Mouse (Mus musculus): ENCODE data around the gene Megf8.
A peak's percentile ranks its signal among the peaks of the same experiment; 100 is the strongest.

The Megf8 gene

DNA sequence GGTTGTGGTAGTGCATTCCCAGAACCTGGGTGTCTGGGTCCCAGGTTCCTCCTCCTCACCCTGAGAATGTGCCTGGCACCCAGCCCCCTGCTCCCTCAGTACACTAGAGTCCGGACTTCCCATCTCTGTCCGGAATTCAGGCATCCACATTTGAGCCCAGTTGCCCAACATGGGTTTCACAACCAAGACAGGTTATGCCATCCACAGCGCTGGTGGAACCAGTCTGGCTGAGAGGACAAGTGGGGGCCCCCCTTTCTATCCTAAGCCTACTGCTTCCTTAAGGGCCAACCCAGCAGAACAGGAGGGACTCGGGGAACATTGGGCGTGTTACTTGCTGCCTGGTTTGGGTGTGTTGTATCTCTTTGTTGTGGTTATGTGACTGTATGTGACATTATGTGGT lies 55.5 kb downstream of the Megf8 start:
- no peak for DNase-seq (ENCODE audit: low read depth, low spot score)

DNA sequence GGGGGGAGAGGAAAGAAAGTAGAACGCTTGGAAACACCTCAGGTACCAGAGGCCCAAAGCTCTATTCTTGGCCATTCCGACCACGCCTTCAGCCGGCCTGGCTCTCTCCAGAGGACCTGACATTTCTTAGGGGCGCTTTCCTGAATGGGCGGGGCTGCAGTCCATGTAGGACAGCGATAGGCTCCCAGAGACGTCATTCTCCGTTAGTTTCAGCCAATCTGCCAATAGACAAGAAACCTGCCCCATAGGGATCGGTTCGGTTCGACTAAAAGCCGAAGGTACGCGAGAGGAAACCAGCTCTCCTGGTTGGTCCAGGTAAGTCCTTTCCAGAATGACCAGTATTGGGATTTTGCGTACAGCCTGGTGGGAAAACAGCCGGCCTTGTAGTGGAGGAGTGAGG lies 59.6 kb downstream of the Megf8 start:
- DNase-seq (ENCODE audit: low read depth, low spot score), result no peak
- Histone ChIP-seq H3K36me3 (ENCODE audit: control insufficient read depth, insufficient read depth, low read length, poor library complexity, severe bottlenecking) (no peaks in the 10 kb centered on the region), H3K27me3 (ENCODE audit: control insufficient read depth, insufficient read depth, low read length, poor library complexity, severe bottlenecking) (no peaks in the 10 kb centered on the region)

More for the DNA sequence above, 55.5 kb downstream of the Megf8 start:
- H3K36me3 ChIP-seq (ENCODE audit: control insufficient read depth, insufficient read depth, low read length, poor library complexity, severe bottlenecking), result no peaks in the 10 kb centered on the region
- no peaks in the 10 kb centered on the region for H3K27me3 ChIP-seq (ENCODE audit: control insufficient read depth, insufficient read depth, low read length, poor library complexity, severe bottlenecking)

DNA sequence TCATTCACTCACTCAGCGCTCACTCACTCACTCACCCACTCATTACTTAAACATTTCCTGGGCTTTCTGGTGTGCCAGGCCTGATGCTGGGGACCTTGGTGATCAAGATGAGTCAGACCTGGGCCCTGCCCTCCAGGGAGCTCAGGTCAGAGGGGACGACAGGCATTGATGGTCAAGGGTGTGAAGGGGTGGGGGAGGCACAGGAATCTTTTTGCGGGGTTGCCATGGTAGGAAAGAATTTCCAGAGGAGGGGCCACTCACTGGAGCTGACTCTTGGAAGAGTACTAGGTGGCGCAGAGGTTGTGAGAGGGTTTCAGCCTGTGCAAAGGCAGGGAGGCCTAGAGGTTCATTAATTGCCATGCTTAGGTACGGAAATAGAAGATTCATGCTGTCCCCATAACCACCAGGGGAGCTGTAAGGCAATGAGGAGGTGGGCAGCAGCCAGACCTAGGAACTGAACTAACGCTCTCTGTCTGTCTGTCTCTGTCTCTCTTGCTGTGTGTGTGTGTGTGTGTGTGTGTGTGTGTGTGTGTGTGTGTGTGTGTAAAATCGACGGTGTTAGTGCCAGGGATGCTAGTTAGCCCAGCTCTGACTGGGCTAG lies 60.2 kb downstream of the Megf8 start:
- Histone ChIP-seq H3K36me3 (ENCODE audit: control insufficient read depth, insufficient read depth, low read length, poor library complexity, severe bottlenecking) (no peaks in the 10 kb centered on the region), H3K27me3 (ENCODE audit: control insufficient read depth, insufficient read depth, low read length, poor library complexity, severe bottlenecking) (no peaks in the 10 kb centered on the region)
- DNase-seq (ENCODE audit: low read depth, low spot score), result no peak

DNA sequence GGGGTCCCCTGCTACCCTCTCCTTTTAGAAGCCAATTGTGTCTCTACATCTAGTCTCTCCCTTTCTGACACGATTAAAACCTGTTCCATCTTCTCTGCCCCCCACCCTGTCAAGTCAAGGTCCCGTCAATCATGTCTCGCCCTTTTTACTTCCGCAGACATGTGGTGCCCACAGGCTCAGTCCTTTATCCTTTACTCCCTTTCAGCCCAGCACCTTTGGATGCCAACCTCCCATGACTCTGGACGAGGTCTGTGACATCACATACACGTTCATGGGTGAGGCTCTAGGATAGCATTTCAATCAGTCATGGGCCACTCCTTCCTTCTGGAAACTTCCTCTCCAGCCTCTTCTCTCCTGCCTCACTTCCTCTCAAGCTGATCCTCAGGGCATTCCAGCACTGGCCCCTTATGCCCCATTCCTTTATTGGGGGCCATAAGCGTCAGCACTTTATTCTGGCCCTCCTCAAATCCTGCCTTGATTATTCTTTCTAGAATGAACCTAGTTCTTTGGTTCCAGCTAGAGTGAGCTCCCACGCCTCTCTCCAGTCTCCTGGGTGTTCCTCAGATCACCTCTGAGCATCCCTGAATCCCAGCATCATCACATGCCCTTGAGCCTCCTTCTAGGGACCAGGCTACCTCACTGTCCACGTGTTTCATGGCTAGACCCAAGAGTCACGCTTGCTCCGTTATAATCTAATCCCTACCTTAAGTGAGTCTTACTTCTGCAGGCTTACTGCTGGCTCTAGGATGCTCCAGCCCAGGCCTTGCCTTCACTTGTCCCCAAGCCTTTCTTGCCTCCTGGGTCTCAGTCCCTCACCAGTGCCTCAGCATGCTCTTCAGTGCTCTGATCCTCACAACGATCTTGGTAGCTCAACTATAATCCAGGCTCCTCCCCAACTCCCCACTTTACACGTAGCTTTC lies 61.5 kb downstream of the Megf8 start:
- no peak for DNase-seq (ENCODE audit: low read depth, low spot score)
- no peaks in the 10 kb centered on the region for H3K27me3 ChIP-seq (ENCODE audit: control insufficient read depth, insufficient read depth, low read length, poor library complexity, severe bottlenecking)
- no peaks in the 10 kb centered on the region for H3K36me3 ChIP-seq (ENCODE audit: control insufficient read depth, insufficient read depth, low read length, poor library complexity, severe bottlenecking)

DNA sequence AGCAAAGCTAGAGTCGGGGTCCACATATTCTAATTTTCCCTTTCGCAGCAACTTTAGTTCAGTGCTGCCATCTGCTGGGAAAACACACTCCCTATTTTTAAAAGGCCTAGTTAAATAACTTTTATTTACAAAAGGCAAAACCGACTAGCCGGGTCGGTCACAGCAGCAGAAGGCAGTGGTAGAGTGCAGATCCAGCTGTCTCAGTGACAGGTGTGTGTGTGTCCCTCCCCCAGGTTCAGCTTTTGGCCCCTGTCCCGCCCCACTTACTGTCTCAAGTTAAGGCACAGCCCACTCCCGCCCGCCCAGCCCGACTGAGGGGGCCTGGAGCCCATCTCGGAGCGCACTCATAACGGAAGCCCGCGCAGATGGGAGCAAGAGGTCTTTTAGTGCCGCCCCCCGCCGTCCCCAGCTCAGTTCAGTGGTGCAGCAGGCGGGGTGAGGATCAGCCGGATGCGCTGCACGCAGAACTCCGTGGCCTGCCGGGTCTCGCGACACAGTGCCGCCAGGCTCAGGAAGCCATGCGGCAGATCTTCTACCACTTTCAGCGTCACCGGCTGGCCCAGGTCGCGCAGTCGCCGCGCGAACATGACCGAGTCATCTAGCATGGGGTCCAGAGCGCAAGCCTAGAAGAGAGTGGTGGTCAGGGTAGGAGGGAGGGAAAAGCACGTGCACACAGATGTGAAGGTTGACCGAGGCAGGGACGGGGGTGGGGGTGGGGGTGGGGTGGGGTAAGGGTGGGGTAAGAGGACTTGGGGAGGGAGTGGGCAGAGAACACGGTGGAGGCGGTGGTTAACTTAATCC lies 62.8 kb downstream of the Megf8 start:
- peak; percentile 69 for DNase-seq (ENCODE audit: low read depth, low spot score)
- Histone ChIP-seq H3K36me3 (ENCODE audit: control insufficient read depth, insufficient read depth, low read length, poor library complexity, severe bottlenecking) (peaks cover 1% of the 10 kb centered on the region), H3K27me3 (ENCODE audit: control insufficient read depth, insufficient read depth, low read length, poor library complexity, severe bottlenecking) (no peaks in the 10 kb centered on the region)

DNA sequence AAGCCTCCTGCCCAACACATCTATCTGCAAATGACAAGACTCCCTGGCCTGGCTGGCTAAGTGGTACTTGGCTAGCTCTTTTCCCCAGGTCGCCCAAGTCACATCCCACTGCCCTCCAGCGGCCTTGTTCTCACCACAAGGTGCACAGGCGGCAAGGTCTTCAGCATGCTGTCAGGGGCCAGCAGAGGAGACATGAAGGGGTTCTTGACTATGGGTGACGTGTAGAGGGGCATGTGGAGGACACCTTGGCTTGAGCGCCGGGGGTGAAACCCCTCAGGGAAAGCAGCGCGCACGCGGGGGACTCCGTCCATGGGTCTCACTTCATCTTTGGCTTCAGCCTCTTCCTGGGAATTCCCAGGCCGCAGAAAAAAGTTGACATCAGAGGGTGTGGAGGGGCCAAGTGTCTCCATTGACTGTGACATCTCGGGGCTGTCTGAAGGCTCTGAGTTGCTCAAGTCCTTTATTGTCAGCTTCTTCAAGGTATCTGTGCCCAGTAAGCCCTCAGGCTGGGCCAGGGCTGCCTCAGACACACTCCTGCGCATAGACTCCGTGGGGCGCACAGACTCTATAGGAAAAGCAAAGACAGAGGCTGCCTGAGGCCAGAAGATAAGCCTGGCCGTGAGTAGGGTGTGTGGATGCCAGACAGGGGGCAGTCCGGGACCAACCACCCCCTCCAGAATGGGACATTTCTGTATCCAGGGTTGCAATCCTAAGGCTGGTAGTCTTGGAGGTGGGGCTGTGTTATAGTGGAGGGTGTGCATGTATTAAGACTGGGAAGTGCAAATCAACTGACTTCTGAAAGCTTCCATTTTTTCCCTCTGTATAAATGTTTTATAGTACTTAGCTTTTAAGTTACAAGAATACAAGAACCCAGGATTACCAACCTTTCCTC lies 63.7 kb downstream of the Megf8 start:
- DNase-seq (ENCODE audit: low read depth, low spot score), result peak; percentile 20

DNA sequence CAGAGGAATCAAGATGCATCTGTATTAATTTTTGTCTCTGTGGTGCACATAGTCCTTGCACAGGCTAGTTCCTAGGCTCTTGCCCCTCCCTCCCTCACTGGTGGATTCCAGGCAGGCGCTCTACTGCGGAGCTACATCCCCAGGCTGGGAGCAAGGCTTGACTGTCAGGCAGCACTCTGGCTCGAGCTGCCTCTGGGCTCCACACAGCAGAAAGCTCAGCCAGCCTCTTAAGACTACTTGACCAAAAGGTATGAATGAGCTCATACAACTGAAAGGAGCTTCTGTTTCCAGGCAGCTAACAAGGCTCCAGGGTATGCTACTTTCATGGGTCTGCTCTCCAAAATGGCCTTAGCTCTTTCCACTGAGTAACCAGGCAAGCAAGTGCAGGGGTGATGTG lies 64.3 kb downstream of the Megf8 start:
- H3K36me3 ChIP-seq (ENCODE audit: control insufficient read depth, insufficient read depth, low read length, poor library complexity, severe bottlenecking), result peaks cover 3% of the 10 kb centered on the region
- H3K27me3 ChIP-seq (ENCODE audit: control insufficient read depth, insufficient read depth, low read length, poor library complexity, severe bottlenecking), result no peaks in the 10 kb centered on the region
- DNase-seq (ENCODE audit: low read depth, low spot score), result no peak

More for the DNA sequence above, 63.7 kb downstream of the Megf8 start:
- Histone ChIP-seq H3K36me3 (ENCODE audit: control insufficient read depth, insufficient read depth, low read length, poor library complexity, severe bottlenecking) (peaks cover 3% of the 10 kb centered on the region), H3K27me3 (ENCODE audit: control insufficient read depth, insufficient read depth, low read length, poor library complexity, severe bottlenecking) (no peaks in the 10 kb centered on the region)

DNA sequence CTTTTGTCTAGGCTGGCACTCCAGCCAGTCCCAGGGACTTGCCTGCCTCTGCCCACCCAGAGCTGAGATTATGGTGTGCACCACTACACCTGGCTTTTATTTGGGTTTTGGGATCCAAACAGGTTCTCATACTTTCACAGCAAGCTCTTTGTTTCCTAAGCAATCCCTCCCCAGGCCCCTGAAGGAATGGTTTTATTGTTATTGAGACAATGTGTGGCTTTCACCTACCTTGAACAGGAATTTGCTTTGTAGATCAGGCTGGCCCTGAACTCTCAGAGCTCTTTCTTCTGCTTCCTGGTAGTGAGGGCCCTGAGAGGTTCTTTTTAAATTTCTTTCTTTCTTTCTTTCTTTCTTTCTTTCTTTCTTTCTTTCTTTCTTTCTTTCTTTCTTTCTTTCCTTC lies 65.6 kb downstream of the Megf8 start:
- no peak for DNase-seq (ENCODE audit: low read depth, low spot score)
- Histone ChIP-seq H3K36me3 (ENCODE audit: control insufficient read depth, insufficient read depth, low read length, poor library complexity, severe bottlenecking) (peaks cover 8% of the 10 kb centered on the region), H3K27me3 (ENCODE audit: control insufficient read depth, insufficient read depth, low read length, poor library complexity, severe bottlenecking) (no peaks in the 10 kb centered on the region)

DNA sequence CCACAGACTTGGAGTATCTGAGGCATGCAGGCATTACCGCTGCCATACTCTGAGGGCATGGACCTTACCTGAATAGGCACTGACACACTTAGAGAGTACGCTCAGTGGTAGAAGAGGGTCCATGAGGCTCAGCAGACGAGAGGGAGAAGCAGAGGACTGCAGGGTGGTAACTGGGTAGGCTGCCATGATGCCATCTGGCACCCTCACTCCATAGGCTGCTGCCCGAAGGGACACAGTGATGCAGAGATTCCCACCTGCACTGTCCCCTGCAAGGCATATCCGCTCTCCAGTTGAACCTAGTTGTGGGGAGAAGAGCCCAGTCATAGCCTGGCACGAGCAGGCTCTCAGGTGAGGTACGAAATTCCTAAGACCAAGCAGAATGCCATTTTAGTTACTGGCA lies 66.4 kb downstream of the Megf8 start:
- H3K27me3 ChIP-seq (ENCODE audit: control insufficient read depth, insufficient read depth, low read length, poor library complexity, severe bottlenecking), result no peaks in the 10 kb centered on the region

DNA sequence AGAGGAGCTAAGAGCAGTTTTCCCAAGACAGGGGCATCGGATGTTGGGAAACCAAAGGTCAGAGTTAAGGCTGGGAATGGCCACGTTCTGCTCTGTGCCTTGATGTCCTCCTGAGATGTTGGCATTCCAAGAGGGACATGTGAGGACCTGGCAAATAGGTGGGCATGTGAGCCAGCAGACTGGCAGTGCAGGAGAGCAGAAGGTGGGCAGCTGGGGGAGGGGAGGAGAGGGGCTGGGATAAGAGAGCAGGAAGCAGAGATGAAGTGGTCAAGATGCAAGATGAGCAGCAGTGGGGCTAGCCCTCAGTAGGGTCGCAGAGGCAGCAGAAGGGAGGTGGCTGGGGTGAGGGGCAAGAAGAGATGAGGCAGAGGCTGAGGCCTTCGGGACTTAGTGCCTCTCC lies 66.9 kb downstream of the Megf8 start:
- Histone ChIP-seq H3K36me3 (ENCODE audit: control insufficient read depth, insufficient read depth, low read length, poor library complexity, severe bottlenecking) (peaks cover 9% of the 10 kb centered on the region), H3K27me3 (ENCODE audit: control insufficient read depth, insufficient read depth, low read length, poor library complexity, severe bottlenecking) (no peaks in the 10 kb centered on the region)
- DNase-seq (ENCODE audit: low read depth, low spot score), result no peak

More for the DNA sequence above, 66.4 kb downstream of the Megf8 start:
- DNase-seq (ENCODE audit: low read depth, low spot score), result no peak
- peaks cover 9% of the 10 kb centered on the region for H3K36me3 ChIP-seq (ENCODE audit: control insufficient read depth, insufficient read depth, low read length, poor library complexity, severe bottlenecking)

DNA sequence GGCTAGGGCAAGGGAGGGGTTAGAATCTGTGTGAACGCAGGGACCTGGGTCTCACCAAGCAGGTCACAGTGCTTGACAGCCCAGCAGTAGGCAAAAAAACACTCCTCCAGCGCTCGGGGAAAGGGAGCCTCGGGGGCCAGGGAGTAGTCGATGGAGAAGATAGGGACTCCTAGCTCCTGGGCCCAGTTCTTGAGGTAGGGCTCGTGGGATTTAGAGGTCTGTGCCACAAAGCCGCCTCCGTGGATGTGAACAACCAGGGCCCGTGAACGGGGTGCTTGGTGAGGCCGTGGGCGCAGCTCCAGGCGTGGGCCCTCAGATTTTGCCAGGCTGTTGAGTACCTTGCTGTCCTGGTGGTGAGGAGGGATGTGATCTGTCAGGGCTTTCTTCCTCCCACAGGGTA lies 67.4 kb downstream of the Megf8 start:
- no peaks in the 10 kb centered on the region for H3K27me3 ChIP-seq (ENCODE audit: control insufficient read depth, insufficient read depth, low read length, poor library complexity, severe bottlenecking)
- DNase-seq (ENCODE audit: low read depth, low spot score), result no peak

DNA sequence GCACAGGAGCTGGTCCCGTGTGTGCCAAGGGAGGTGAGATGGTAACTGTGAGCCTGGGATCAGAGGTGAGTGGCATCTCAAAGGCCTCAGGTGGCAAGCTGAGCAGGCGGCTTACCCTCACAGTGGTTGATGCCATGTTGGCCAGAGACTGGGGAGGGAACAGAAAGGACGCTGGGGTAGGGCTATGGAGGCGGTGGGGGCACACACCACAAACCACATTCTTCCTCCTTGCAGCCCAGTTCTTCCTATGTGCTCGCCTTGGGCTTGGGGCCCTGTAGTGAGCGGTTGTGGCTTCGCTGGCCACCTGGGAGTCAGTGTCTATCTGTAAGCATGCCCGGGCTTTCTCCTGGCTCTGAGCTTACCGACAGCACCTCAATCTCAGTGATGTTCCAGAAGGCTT lies 67.9 kb downstream of the Megf8 start:
- no peaks in the 10 kb centered on the region for H3K27me3 ChIP-seq (ENCODE audit: control insufficient read depth, insufficient read depth, low read length, poor library complexity, severe bottlenecking)
- H3K36me3 ChIP-seq (ENCODE audit: control insufficient read depth, insufficient read depth, low read length, poor library complexity, severe bottlenecking), result peaks cover 9% of the 10 kb centered on the region
- peak; percentile 24 for DNase-seq (ENCODE audit: low read depth, low spot score)

More for the DNA sequence above, 67.4 kb downstream of the Megf8 start:
- H3K36me3 ChIP-seq (ENCODE audit: control insufficient read depth, insufficient read depth, low read length, poor library complexity, severe bottlenecking), result peaks cover 9% of the 10 kb centered on the region

DNA sequence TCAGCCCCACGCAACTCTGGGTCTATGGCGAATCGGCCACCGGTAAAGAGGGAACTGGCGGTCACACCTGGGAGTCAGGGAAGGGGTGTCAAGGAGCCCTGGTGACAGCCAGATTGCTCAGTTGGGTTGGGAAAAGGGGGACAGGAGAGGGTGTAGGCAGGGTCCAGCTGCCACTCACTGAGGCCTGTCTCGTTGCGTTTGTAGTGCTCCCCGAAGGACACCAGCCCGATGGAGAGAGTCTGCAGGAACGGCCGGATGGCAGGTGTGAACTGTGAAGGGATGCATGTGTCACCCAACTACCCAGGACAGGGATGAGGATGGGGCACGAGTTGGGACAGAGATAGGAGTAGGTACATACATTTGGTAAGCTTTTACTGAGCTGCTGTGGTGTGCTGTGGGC lies 68.3 kb downstream of the Megf8 start:
- Histone ChIP-seq H3K36me3 (ENCODE audit: control insufficient read depth, insufficient read depth, low read length, poor library complexity, severe bottlenecking) (peaks cover 9% of the 10 kb centered on the region), H3K27me3 (ENCODE audit: control insufficient read depth, insufficient read depth, low read length, poor library complexity, severe bottlenecking) (no peaks in the 10 kb centered on the region)
- DNase-seq (ENCODE audit: low read depth, low spot score), result no peak

Measured in splenic B cell, adult 2 months (primary cell).